Mouse (Mus musculus) heart, adult 2 months (tissue): ENCODE measurements around the gene Mrtfa. TPM values are rescaled to one million over a fixed set of nuclear protein-coding genes. Genes with fewer than 3 reads are reported as not detected.
A peak's percentile ranks its signal among the peaks of the same experiment; 100 is the strongest.

Experiments used
- DNase-seq, 2 experiments: peaks; one replicate each; pipeline ENCODE4 v3.0.0; 2021
- H3K27ac ChIP-seq: fragments of 200-600 bp; 2 replicates; pipeline ENCODE4 v1.8.1; 2022
- H3K27me3 ChIP-seq: fragments of 200-500 bp; 2 replicates; pipeline ENCODE4 v1.6.1; 2012; ENCODE audit warnings: mild to moderate bottlenecking, low read length, inconsistent platforms, mixed read lengths; ENCODE audit not compliant: control insufficient read depth, insufficient read depth
- H3K36me3 ChIP-seq: fragments of 200-500 bp; 2 replicates; pipeline ENCODE4 v1.6.1; 2012; ENCODE audit warnings: low read length, inconsistent platforms; ENCODE audit not compliant: control insufficient read depth, insufficient read depth
- H3K4me1 ChIP-seq: fragments of 200-500 bp; 2 replicates; pipeline ENCODE4 v1.6.1; 2011; ENCODE audit warnings: low read length; ENCODE audit not compliant: control insufficient read depth, insufficient read depth
- H3K4me3 ChIP-seq: fragments of 200-600 bp; 2 replicates; pipeline ENCODE4 v1.8.1; 2022
- H3K79me2 ChIP-seq: fragments of 200-500 bp; replicated peaks from 2 replicates; pipeline ENCODE4 v1.6.1; 2012; ENCODE audit warnings: mild to moderate bottlenecking, inconsistent platforms, low read length, moderate library complexity, mixed read lengths; ENCODE audit not compliant: control insufficient read depth, insufficient read depth
- H3K9ac ChIP-seq: fragments of 200-500 bp; 2 replicates; pipeline ENCODE4 v1.6.1; 2012; ENCODE audit warnings: low read depth, mild to moderate bottlenecking, control low read depth, inconsistent platforms, low read length, mixed read lengths
- CTCF ChIP-seq: fragments of 200-600 bp; IDR thresholded peaks from 2 replicates; pipeline ENCODE4 v1.8.1; 2022; ENCODE audit warnings: antibody characterized with exemption, mild to moderate bottlenecking, moderate library complexity
- EP300 ChIP-seq: fragments of 200-500 bp; IDR thresholded peaks from 2 replicates; pipeline ENCODE4 v1.6.1; 2011; ENCODE audit warnings: low read depth, low read length, control low read depth; ENCODE audit not compliant: insufficient read depth
- POLR2A ChIP-seq: fragments of 200-500 bp; IDR thresholded peaks from 2 replicates; pipeline ENCODE4 v1.6.1; 2011; ENCODE audit warnings: mild to moderate bottlenecking, low read depth, low read length, control low read depth; ENCODE audit not compliant: insufficient read depth
- WGBS: fragments of 180-500 bp; shearing (Covaris S2); methylation state at CpG from one replicate; pipeline ENCODE4 v1.1.7; 2018; 5-methylcytosine and 5-hydroxymethylcytosine counted together
- intact Hi-C: fragments of 180-260 bp; cut with DNase I; formaldehyde crosslinking; loops from one replicate; pipeline ENCODE4 v1.15.1; 2025
- polyA plus RNA-seq: library from polyadenylated mRNA; depleted of rRNA; stranded (reverse); fragments of >200 nt; gene quantifications from 2 replicates; pipeline ENCODE4 v1.2.3, GENCODE M21; 2012
- total RNA-seq, 2 experiments: library from RNA; stranded (reverse); gene quantifications; 2 replicates each; pipeline ENCODE4 v1.2.3; 2021

Mrtfa gene
- total and polyA plus RNA-seq, 3 experiments, result 7.2 to 11.0 (median 9.0) TPM

GRCm38 (mm10) chr15:81189061-81189460 is 1.5 kb downstream of the Mrtfa start:
- Histone ChIP-seq H3K9ac (no peak overlapping the region; the same call in 1 of the 2 replicates), H3K79me2 (peaks cover 5% of the 10 kb centered on the region), H3K27ac (no peak overlapping the region), H3K27me3 (no peaks in the 10 kb centered on the region), H3K4me3 (no peak overlapping the region), H3K36me3 (peaks cover 5% of the 10 kb centered on the region; the same call in 1 of the 2 replicates), H3K4me1 (peaks cover 2% of the 10 kb centered on the region; the same call in 1 of the 2 replicates)
- peak; percentile 43 to 52 for DNase-seq
- TF ChIP-seq POLR2A (no peak), EP300 (no peak), CTCF (no peak)
- WGBS, result 88% methylated on average over 2 of the region's 2 CpGs
- intact Hi-C loops, result no loop called here

GRCm38 (mm10) chr15:81184913-81185312 is 5.6 kb downstream of the Mrtfa start:
- intact Hi-C loops, result no loop called here
- Histone ChIP-seq H3K9ac (no peak overlapping the region), H3K36me3 (peaks cover 5% of the 10 kb centered on the region; the same call in 1 of the 2 replicates), H3K27me3 (no peaks in the 10 kb centered on the region), H3K4me3 (no peak overlapping the region), H3K79me2 (peaks cover 5% of the 10 kb centered on the region), H3K4me1 (peaks cover 2% of the 10 kb centered on the region; the same call in 1 of the 2 replicates), H3K27ac (no peak overlapping the region)
- WGBS, result 90% methylated on average over 1 of the region's 1 CpGs
- no peak for DNase-seq
- TF ChIP-seq CTCF, result no peak
- no peak for TF ChIP-seq EP300
- TF ChIP-seq POLR2A, result no peak

- Histone ChIP-seq H3K4me1 (peaks cover 6% of the 10 kb centered on the region), H3K36me3 (no peaks in the 10 kb centered on the region), H3K4me3 (no peak overlapping the region), H3K27me3 (no peaks in the 10 kb centered on the region), H3K9ac (no peak overlapping the region), H3K79me2 (peaks cover 4% of the 10 kb centered on the region), H3K27ac (no peak overlapping the region)
- TF ChIP-seq CTCF (no peak), EP300 (no peak), POLR2A (no peak)
- WGBS, result 58% methylated on average over 2 of the region's 2 CpGs
- intact Hi-C loops, result no loop called here
- no peak for DNase-seq
Measured at GRCm38 (mm10) chr15:81181233-81181632, 9.3 kb downstream of the Mrtfa start.

DNA sequence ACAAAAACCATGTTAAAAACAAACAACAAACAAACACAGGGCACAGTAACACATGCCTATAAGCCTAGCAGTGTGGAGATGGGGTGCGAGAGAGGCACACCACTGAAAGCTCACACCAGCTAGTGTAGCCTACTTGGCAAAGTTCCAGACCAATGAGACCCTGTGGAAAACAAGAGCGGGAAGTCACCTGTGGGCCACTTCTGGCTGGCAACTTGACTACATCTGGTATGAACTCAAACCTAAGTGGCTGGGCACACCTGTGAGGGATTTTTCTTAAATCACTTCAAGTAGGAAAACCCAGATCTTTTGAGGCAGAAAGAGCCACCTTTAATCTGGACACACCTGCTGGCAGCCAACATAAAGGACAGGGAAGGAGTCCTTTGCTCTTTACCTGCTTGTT is 11.0 kb downstream of the Mrtfa start:
- H3K27ac ChIP-seq, result no peak overlapping the region
- H3K4me1 ChIP-seq, result peaks cover 6% of the 10 kb centered on the region
- intact Hi-C loops, result no loop called here
- H3K27me3 ChIP-seq, result no peaks in the 10 kb centered on the region
- no peak for DNase-seq
- no peaks in the 10 kb centered on the region for H3K36me3 ChIP-seq
- TF ChIP-seq EP300 (no peak), CTCF (no peak), POLR2A (no peak)
- no peak overlapping the region for H3K9ac ChIP-seq
- 0 out of 2 replicates have a peak, but pooled peaks cover 1% of the 10 kb centered on the region for H3K79me2 ChIP-seq
- H3K4me3 ChIP-seq, result no peak overlapping the region
- WGBS, result 88% methylated on average over 2 of the region's 2 CpGs

- no peak for TF ChIP-seq EP300
- TF ChIP-seq POLR2A, result no peak
- TF ChIP-seq CTCF, result no peak
- Histone ChIP-seq H3K27ac (no peak overlapping the region), H3K4me3 (no peak overlapping the region), H3K27me3 (no peaks in the 10 kb centered on the region), H3K79me2 (0 out of 2 replicates have a peak, but pooled peaks cover 1% of the 10 kb centered on the region), H3K9ac (no peak overlapping the region), H3K36me3 (no peaks in the 10 kb centered on the region), H3K4me1 (peaks cover 6% of the 10 kb centered on the region)
- WGBS, result 51% methylated on average over 11 of the region's 11 CpGs
- intact Hi-C loops, result no loop called here
- no peak for DNase-seq
Measured at GRCm38 (mm10) chr15:81178703-81179102, 11.9 kb downstream of the Mrtfa start.

- Histone ChIP-seq H3K4me3 (no peak overlapping the region), H3K27ac (no peak overlapping the region), H3K79me2 (0 out of 2 replicates have a peak, but pooled peaks cover 1% of the 10 kb centered on the region), H3K27me3 (no peaks in the 10 kb centered on the region), H3K36me3 (no peaks in the 10 kb centered on the region), H3K4me1 (peaks cover 6% of the 10 kb centered on the region), H3K9ac (no peak overlapping the region)
- intact Hi-C loops, result no loop called here
- DNase-seq, result no peak
- 74% methylated on average over 7 of the region's 7 CpGs for WGBS
- TF ChIP-seq CTCF, result no peak
- no peak for TF ChIP-seq POLR2A
- TF ChIP-seq EP300, result no peak
Measured at GRCm38 (mm10) chr15:81177860-81178259, 12.7 kb downstream of the Mrtfa start.
